ENCODE assay signal across 14 mouse cellular contexts in genomic region chr10:84055402-84056167, GRCm38 (mm10).
DNase-seq lines count a peak whose midpoint lies in the region; ATAC-seq and TF ChIP-seq lines count a peak whose summit lies in the region.
"Had no signal": no experiment of that assay in that cellular context is flagged by ENCODE, and none has a peak within 500 bp of the region (broad histone marks: within the 10 kb centered on the region; RNA-seq: fewer than 3 reads in every experiment).

No protein-coding gene starts in this region.

- peak overlapping the region; percentile 70 for H3K27ac ChIP-seq in gastrocnemius, adult 2 months
- peak overlapping the region; percentile 12; the same call in 1 of the 2 replicates for H3K27ac ChIP-seq in left cerebral cortex, adult 2 months
- H3K27ac ChIP-seq in embryonic fibroblast, embryonic 13.5 days (ENCODE audit: insufficient read depth, low read length) = peak overlapping the region; percentile 41
- no peak overlapping the region for H3K27ac ChIP-seq in neural tube, embryonic 15.5 days (replicated peaks)
- H3K27ac ChIP-seq: hindbrain, postnatal 0 days; liver, embryonic 13.5 days had no signal

- intact Hi-C loops in gastrocnemius, adult 2 months (cut with DNase I) = no loop called here
- intact Hi-C loops in left cerebral cortex, adult 2 months (cut with DNase I) = no loop called here

- no peaks in the 10 kb centered on the region for H3K27me3 ChIP-seq in neural tube, embryonic 15.5 days (replicated peaks)
- H3K27me3 ChIP-seq: liver, embryonic 13.5 days had no signal

- no peak for TF ChIP-seq CTCF in gastrocnemius, adult 2 months (IDR thresholded peaks at IDR 0.05)
- no peak for TF ChIP-seq CTCF in left cerebral cortex, adult 2 months (IDR thresholded peaks at IDR 0.05)
- TF ChIP-seq CTCF in embryonic fibroblast, embryonic 13.5 days (IDR thresholded peaks at IDR 0.05; ENCODE audit: borderline replicate concordance, insufficient read depth, low read length) = no peak

- WGBS in neural tube, embryonic 15.5 days = 75% methylated on average over 10 of the region's 10 CpGs

- no peak overlapping the region for H3K9ac ChIP-seq in neural tube, embryonic 15.5 days (replicated peaks)
- H3K9ac ChIP-seq: liver, embryonic 13.5 days had no signal

- H3K4me3 ChIP-seq in gastrocnemius, adult 2 months = no peak overlapping the region
- H3K4me3 ChIP-seq in left cerebral cortex, adult 2 months = no peak overlapping the region
- H3K4me3 ChIP-seq in embryonic fibroblast, embryonic 13.5 days (ENCODE audit: insufficient read depth, low read length) = no peak overlapping the region
- H3K4me3 ChIP-seq in neural tube, embryonic 15.5 days (replicated peaks) = no peak overlapping the region
- H3K4me3 ChIP-seq: liver, embryonic 13.5 days had no signal

- no peaks in the 10 kb centered on the region for H3K9me3 ChIP-seq in neural tube, embryonic 15.5 days (replicated peaks)
- H3K9me3 ChIP-seq: liver, embryonic 13.5 days had no signal

- peaks cover 14% of the 10 kb centered on the region for H3K4me1 ChIP-seq in embryonic fibroblast, embryonic 13.5 days (ENCODE audit: control insufficient read depth, insufficient read depth, low read length)
- peaks cover 18% of the 10 kb centered on the region for H3K4me1 ChIP-seq in neural tube, embryonic 15.5 days

- H3K36me3 ChIP-seq in neural tube, embryonic 15.5 days = no peaks in the 10 kb centered on the region
- H3K36me3 ChIP-seq: G1E; liver, embryonic 13.5 days had no signal

- no peak for DNase-seq in gastrocnemius, adult 2 months
- DNase-seq in gastrocnemius, postnatal 10 days = no peak
- DNase-seq in left cerebral cortex, adult 2 months (ENCODE audit: extremely low spot score in 1 of 2, low spot score in 2 of 2) = no peak
- DNase-seq in left cerebral cortex, adult 18-20 months (ENCODE audit: low spot score in 2 of 2) = no peak
- DNase-seq in lung, postnatal 10 days = peak; percentile 43
- no peak for DNase-seq in left cerebral cortex, adult 11 months (ENCODE audit: low spot score)
- DNase-seq: gastrocnemius, postnatal 14 days; liver, embryonic 13.5 days; thymus, adult 18-20 months had no signal

- TF ChIP-seq POLR2A in embryonic fibroblast, embryonic 13.5 days (IDR thresholded peaks at IDR 0.05; ENCODE audit: low read depth, low read length) = no peak

- no peak for ATAC-seq in neural tube, embryonic 15.5 days (ENCODE audit: low FRiP score)
- ATAC-seq: activated CD4-positive, CD25-positive, alpha-beta regulatory T cell, adult 4 months had no signal

- H3K4me2 ChIP-seq in neural tube, embryonic 15.5 days = no peak overlapping the region
- H3K4me2 ChIP-seq: liver, embryonic 13.5 days had no signal
